Mouse (Mus musculus): ENCODE results near the gene Eddm3b.

Eddm3b gene

DNA sequence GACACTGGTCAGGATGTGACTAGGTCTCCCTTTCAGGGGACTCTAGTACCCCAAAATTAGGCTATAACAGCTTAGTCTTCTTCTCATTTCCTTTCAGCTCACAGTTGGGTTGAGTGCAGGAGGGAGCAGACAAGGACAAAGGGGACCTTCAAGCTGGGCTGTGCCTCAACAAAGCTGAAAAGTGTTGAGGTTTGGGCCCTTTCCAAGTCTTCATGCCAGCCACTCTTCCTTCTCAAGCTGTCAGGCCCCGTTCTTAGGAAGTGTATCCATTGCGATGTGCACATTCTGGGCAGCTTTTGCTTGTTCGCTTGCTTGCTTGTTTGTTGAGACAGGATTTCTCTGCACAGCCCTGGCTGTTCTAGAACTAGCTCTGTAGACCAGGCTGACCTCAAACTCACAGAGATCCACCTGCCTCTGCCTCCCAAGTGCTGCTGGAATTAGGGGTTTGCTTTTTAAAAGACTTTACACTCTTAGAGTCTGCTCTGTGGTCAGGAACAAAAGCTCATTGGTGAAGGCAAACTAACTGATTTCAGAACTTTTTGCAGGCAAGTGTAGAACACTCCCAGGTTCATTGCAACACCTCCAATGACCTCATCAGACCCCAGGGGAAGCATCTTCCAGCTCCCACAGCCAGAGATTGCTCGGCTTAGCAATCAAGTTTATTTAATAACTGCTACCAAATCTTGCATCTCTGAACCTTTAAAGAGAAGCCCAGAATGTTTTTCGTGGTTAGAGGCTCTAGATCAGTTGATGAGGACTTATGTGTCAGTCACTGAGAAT is 19.9 kb upstream of the Eddm3b start:
- DNase-seq (ENCODE audit: low spot score in 2 of 2) = no peak

DNA sequence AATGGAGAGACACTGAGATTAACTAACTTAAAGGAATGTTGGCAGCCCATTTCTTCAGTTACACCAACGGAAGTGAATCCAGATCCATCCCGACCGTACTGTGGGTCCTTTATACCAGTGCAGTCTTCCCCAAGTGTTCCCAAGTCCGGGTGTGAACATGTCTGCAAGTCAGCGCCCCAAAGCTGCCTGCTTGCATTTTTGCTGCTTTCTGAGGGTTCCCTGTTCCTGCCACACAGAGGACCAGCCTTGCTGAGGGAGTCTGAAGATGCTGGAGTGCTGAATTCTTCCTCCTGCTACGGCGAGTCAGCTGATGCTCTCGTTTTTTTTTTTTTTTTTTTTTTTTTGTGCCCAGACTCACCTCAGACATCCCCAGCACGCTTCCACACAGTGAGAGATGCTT is 19.3 kb upstream of the Eddm3b start:
- no peak for DNase-seq (ENCODE audit: low spot score in 2 of 2)

DNA sequence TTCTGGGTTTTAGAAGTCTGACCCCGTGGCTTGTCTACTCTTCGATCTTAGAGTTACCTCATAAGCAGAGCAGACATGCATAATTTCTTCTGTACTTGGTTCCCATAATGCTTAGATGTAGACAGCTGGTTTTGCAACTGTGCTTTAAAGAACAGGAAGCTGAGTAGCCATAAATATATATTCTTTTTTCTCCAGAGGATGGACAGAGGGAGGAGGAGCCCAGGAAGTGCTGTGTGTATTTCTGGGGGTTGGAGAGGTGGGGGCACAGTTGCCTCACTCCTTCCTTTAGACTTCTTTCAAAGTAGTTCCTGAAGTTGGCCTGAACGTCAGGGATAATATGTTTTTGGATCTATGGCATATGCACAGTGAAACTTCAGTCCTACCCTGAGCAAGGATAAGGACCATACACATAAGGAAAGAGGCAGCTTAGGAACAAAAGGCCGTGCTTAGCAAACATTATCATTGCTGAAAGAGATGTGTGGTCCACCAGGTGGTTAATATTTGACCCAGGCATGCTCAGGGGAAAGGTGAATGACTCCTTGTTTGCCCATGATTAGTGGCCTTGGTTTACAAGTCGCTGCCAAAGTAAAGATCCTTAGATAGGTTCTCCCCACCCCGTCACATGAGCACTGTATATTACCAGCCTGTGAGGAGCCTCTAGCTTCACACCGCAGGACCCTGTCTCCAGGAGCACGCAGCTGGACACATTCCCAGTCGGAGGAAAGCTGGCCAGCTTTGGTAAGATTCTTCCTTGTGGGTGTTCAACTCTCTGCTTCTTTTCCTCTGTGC is 18.3 kb upstream of the Eddm3b start:
- no peak for DNase-seq (ENCODE audit: low spot score in 2 of 2)

- DNase-seq (ENCODE audit: low spot score in 2 of 2) = peak; percentile 42 to 84
Observed at GRCm38 (mm10) chr14:51098300-51098699, 15.9 kb upstream of the Eddm3b start.

DNA sequence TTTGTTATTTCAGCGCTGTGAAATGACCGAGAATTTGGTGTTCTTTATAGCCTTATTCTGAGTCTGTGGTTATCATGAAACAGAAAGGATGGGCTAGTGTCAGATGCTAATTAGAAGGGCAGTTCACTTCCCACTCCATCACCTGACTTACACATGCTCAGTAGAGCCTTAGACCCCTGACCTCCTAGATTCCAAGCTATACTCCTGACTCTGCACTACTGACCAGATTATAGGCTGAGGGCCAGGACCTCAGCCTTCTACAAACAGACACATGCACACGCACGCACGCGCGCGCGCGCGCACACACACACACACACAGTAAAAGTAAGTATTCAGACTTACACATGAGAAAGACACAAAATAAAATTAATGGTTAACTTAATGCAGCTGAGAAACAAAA is 15.3 kb upstream of the Eddm3b start:
- no peak for DNase-seq (ENCODE audit: low spot score in 2 of 2)

DNA sequence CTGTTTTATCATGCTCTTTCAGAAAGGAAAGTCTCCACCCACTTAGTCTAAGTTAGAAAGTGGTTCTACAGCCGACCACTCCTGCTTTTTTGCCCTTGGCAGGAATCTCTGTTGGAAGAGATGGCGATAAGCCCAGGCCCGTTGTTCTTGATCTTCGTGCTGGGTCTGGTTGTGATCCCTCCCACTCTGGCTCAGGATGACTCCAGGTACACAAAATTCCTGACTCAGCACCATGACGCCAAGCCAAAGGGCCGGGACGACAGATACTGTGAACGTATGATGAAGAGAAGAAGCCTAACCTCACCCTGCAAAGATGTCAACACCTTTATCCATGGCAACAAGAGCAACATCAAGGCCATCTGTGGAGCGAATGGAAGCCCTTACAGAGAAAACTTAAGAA is 12.9 kb upstream of the Eddm3b start:
- DNase-seq (ENCODE audit: low spot score in 2 of 2) = no peak

DNA sequence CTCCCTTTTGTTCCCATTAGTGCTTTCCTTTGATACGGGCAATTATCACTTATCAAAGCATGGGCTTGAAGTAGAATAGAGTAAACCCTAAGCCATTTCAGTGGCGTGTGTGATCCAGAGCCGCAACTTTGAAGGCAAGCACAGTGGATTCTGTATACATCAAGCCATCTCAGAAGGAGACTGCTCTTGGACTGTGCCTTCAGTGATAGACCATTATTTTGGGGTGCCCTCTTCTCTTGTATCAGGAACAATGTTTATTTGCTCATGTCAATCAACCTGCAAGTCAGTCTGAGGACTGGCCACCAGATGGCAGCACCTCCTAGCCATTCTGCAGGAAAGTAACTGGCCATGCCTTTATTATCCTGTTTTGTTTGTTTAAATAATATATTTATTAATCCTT is 11.0 kb upstream of the Eddm3b start:
- DNase-seq (ENCODE audit: low spot score in 2 of 2) = peak; percentile 67 to 78

- no peak for DNase-seq (ENCODE audit: low spot score in 2 of 2)
Observed at GRCm38 (mm10) chr14:51104366-51104765, 9.9 kb upstream of the Eddm3b start.

DNA sequence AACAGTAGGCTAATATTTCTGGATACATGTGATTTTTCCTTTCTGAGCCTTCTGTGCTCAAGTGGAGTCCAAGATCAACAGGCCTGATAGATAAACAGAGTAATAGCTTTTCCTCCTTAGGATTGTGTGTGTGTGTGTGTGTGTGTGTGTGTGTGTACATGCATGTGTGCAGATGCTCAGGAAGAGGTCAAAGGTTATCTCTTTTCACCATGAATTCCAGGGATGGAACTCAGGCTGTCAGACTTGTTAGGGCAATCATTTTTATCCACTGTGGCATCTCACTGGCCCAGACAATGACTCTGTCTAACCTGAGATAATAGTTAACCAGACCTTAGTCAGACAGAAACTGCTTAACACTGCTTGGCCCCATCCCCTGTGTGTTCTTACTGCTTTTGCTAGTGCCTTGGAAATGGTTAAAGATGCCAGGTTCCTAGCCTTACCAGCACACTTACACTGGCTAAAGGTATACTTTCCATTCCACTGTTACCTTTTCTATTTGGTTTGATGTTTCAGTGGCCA is 7.7 kb upstream of the Eddm3b start:
- no peak for DNase-seq (ENCODE audit: low spot score in 2 of 2)

DNA sequence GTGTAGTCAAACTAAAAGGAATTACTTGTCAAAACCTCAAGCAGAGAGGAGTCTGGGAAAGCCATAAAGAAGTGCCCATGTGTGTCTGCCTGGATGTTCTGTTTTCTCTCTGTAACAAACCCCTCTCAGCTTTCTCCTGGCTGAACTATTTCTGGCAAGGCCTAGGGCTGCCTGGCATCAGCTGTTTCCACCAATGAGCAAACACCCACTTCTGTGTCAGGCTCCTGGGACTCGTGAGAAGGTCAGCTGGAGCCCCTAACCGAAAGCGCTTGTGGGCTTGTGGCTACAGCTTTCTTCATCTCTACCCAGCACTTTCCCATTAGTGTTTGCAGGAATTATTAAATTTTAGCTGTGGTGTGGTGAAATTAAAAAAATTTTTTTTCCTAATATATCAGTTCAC is 2.3 kb upstream of the Eddm3b start:
- DNase-seq (ENCODE audit: low spot score in 2 of 2) = no peak

DNA sequence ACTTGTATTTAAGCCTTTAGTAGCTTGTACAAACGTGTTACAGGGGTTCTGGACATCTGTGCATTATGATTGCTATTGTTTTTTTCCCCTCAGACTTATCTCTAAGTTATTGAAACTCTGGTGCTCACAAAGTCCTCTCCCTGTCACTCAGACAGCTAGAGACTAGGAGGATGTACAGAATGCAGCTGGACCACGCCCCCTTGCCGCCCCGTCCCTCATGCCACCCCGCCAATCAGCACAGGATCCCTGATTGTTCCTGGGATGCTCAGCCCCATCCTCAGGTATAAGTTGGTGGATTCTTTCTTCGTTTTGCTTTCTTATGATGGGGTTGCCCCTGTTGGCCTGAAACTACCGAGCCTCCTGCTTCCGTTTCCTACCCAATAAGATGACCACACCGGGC is 750 bp upstream of the Eddm3b start:
- DNase-seq (ENCODE audit: low spot score in 2 of 2) = no peak

DNA sequence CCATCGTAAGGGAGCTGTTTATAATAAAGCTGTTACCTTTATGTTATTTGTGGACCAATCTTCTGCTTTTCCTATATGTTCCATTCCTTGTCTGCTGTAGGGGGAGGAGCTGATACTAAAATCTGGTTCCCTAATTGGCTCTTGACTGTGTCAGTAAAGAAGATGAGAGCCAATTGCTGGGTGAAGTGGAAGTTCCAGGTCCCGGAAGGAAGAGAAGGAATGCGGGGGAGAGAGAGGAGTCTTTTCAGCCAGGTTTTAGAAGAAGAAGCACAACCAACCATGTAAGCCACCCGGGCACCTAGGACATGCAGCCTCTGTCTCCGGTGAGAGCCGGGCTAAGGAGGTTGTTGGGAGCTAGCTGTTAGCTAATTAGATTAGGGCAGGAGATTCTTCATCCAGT is 11.5 kb downstream of the Eddm3b start:
- no peak for DNase-seq (ENCODE audit: low spot score in 2 of 2)

GRCm38 (mm10) chr14:51127648-51128258 is 13.5 kb downstream of the Eddm3b start:
- DNase-seq (ENCODE audit: low spot score in 2 of 2) = no peak

DNA sequence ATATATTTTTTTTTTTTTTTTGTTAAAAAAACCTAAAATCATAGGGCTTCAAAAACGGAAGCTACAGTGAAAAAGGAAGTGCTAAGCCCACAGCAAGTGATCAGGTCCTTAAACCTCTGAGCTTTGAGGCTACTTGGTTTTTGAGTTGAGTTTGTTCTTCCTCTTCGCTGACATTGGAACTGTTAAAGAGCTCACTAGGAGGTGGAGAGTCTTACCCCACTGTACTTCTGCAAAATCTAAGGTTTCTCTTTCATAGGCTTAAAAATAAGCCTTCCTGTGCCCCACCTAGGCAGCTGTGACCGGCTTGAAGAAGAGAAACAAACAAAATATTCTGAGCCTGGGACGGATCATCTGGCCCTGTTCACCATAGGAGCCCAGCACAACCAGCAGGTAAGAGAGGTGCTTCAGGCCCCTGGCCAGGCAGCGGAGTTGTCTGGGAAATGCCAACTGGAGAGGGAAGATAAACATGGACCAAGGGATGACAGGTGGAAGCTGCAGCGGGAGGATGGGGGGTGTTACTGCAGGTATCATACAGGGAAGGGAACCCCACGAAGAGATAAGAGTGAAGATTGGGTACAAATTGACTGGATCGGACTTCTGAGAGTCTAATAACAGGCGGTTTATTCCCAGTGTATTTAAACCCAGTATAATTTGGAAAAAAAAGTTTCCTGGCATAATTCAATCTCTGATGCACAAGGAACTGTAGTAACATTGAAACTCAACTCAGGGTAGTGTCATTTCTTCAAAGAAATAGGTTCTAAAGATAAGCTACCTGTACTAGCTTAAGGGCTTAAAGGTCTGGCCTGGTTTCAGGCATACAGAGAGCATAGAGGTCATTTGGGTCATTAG is 14.8 kb downstream of the Eddm3b start:
- no peak for DNase-seq (ENCODE audit: low spot score in 2 of 2)

DNA sequence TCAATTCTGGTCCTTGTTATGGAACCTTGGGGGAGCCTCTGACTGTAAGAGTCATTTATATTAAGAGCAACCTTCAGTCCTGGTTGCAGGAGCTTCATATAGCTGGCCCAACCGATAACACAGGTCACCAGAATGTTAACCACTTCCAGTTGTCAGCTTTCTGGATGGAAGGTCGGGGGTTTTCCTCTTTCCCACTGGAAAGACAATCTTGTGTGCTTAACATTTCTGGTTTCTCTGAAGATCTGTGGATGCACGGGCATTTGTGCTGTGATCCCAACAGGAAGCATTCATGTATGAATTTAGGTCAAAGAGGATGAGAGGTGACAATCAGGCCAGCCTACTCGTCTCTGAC is 15.4 kb downstream of the Eddm3b start:
- no peak for DNase-seq (ENCODE audit: low spot score in 2 of 2)

DNA sequence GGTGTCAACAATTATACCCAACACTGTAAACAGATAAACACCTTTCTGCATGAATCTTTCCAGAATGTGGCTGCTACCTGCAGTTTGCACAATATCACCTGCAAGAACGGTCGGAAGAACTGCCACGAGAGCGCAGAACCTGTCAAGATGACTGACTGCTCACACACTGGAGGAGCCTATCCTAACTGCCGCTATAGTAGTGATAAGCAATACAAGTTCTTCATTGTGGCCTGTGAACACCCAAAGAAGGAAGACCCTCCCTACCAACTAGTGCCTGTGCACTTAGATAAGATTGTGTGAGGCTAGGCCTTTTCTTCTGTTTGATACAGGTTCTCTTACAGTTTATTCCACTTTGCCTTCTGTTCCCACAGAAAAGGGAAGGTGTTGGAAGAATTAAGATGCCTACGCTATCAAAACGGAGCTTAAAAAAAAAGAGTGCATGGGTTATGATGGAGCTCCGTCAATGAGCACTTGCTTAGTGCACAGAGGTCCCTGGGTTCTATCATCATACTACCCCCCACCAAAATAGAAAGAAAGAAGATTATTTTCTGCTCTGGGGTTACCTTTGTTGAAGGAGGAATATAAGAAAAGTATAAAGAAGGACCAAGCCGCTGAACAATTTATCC is 16.2 kb downstream of the Eddm3b start:
- DNase-seq (ENCODE audit: low spot score in 2 of 2) = no peak

DNA sequence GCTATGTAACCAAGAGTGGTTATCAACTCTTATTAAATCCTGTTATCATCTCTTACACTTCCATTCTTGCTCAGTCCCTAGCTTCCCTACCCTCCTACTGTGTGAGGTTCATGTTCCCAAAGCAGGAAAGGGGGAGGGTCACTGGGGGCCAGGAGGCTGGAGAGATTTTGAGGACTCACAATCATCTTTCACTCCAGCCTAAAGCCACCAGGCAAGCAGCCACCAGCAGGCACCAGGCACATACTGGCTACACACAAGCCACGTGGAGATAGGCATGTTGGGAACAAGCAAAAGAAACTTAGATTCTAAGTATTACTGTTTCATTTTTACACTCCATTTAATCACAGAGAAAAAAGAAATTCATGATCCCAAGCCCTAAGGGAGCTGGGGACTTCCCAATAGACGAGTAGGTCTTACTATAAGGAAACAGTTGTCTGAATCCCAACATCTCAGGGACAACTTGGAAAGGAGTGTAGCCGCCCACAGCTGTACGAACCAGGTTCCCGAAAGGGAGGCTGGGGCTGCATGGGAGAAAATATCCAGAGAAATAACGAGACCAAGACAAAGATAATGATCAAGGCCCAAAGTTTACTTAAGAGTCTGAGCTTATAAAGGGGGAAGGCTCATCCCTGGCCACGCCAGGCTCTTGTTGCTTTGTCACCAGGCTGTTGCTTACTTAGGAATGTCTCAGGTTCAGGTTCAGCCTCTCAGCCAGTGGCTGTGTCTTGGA is 17.0 kb downstream of the Eddm3b start:
- no peak for DNase-seq (ENCODE audit: low spot score in 2 of 2)

DNA sequence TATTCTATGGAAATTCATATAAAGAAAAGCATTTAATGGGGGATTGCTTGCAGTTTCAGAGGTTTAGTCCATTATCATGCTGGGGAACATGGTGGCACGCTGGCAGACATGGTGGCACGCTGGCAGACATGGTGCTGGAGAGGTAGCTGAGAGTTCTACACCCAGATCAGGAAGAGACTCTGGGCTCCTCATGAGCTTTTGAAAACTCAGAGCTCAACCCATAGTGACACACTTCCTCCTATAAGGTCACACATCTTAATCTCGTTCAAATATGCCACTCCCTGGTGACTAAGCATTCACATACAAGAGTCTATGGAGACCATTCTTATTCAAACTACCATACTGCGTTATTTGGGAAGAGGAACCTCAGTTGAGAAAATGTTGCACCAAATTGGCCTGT is 18.1 kb downstream of the Eddm3b start:
- DNase-seq (ENCODE audit: low spot score in 2 of 2) = no peak

DNA sequence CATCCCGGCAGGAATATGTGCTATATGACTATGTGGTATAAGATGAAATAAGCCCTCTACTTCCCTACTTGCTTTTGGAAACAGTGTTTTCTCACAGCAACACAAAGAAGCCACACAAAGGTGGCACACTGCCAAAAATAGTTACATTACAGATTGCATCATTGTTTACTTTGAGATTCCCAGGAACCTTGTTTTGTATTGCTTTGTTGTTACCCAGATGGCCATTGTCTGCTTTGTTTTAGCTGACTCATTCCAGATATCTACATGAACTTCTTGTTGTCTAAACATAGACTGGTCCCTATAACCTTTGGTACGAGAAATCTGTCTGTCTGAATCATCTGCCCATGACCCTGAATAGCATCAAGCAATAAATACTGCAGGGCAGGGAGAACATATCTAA is 26.1 kb downstream of the Eddm3b start:
- DNase-seq (ENCODE audit: low spot score in 2 of 2) = no peak

GRCm38 (mm10) chr14:51142119-51142518 is 27.9 kb downstream of the Eddm3b start:
- DNase-seq (ENCODE audit: low spot score in 2 of 2) = no peak

GRCm38 (mm10) chr14:51142568-51142967 is 28.3 kb downstream of the Eddm3b start:
- no peak for DNase-seq (ENCODE audit: low spot score in 2 of 2)
